Mouse (Mus musculus): ENCODE results near the gene Mettl24. TPM values are rescaled to one million over a fixed set of nuclear protein-coding genes. Genes with fewer than 3 reads are reported as not detected.

Gene Mettl24
- total RNA-seq, 2 experiments from 2014 or later, result 2.1 to 2.2 TPM

DNA sequence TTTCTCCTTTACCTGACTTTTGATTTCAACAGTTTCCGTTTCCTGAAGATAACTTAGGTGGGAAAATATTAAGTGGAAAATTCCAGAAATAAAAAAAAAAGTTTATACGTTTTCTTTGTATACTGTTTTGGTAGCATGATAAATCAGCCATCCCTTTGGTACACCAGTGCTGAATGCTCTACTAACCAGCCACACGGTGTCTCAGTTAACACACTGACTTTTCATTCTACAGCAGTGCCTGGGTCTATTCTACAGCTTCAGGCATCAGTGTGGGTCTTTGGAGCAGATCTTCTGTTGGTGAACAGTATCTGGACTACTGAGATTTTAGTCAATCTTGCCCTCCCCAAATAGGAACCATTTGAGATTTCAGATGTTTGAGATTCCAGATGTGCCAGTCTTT, 4.6 kb upstream of the Mettl24 start:
- intact Hi-C loops (cut with DNase I), result no loop called here
- no peak for DNase-seq (ENCODE audit: low spot score in 2 of 2)

GRCm38 (mm10) chr10:40682470-40682869, 612 bp upstream of the Mettl24 start:
- peak; percentile 69 to 96 for DNase-seq (ENCODE audit: low spot score in 2 of 2)
- intact Hi-C loops (cut with DNase I), result loop anchor here (2.0 kb wide), 2 partner anchors 76 to 200 kb away; partner anchors contain the start of genes Cdc40 and Wasf1

- DNase-seq (ENCODE audit: low spot score in 2 of 2), result no peak
- intact Hi-C loops (cut with DNase I), result loop anchor here (1.0 to 2.0 kb wide), 5 partner anchors 33 to 199 kb away; partner anchors contain the start of genes Cdc40 and Wasf1
These were observed 779 bp downstream of the Mettl24 start for GRCm38 (mm10) chr10:40683868-40684253.

DNA sequence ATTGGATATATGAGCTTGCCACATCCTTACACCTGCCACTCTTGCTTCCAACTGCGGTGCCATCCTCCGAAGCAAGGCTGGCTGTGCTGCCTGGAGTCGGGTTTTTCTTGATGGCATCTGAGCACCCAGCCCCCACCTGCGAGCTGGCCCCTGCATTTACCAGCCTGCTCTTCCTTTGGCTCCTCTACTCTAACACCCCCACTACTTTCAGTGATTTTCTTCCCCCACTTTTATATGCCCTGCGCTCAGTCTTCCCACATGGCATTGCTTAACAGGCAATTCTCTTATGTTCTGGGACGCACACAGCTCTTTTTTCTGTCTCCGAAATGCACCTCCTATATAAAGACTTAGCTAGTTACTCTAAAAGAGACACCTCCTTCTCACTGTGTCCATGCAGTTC, 1.2 kb downstream of the Mettl24 start:
- DNase-seq (ENCODE audit: low spot score in 2 of 2), result peak in 1 of 2 experiments; percentile 90
- intact Hi-C loops (cut with DNase I), result loop anchor here (1.0 kb wide), 2 partner anchors 33 to 46 kb away; no protein-coding TSS in a partner anchor

- intact Hi-C loops (cut with DNase I), result no loop called here
- DNase-seq (ENCODE audit: low spot score in 2 of 2), result no peak
These were observed 2.6 kb downstream of the Mettl24 start for GRCm38 (mm10) chr10:40685641-40686040.

DNA sequence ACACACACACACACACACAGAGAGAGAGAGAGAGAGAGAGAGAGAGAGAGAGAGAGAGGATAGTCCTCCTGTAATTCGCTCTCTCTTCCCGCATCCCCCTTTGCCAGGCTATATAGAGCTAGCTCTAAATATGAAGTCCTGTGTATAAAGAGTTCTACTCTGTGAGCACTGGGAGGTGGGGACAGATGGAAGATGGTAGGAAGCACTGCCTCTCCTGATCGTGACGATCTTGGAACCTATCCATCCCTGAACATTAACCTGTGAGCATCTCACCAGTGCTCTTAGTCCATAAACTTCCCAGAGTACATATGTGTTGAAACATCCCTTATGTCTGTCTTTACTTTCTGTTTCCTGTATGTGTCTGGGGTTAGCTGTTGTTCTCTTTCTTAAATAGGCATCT, 3.9 kb downstream of the Mettl24 start:
- DNase-seq (ENCODE audit: low spot score in 2 of 2), result peak in 1 of 2 experiments; percentile 51
- intact Hi-C loops (cut with DNase I), result no loop called here

GRCm38 (mm10) chr10:40687407-40687806, 4.3 kb downstream of the Mettl24 start:
- intact Hi-C loops (cut with DNase I), result no loop called here
- DNase-seq (ENCODE audit: low spot score in 2 of 2), result peak in 1 of 2 experiments; percentile 52

GRCm38 (mm10) chr10:40688266-40688665, 5.2 kb downstream of the Mettl24 start:
- intact Hi-C loops (cut with DNase I), result loop anchor here (1.0 kb wide), 1 partner anchor 28 kb away; no protein-coding TSS in a partner anchor
- peak; percentile 77 to 98 for DNase-seq (ENCODE audit: low spot score in 2 of 2)

DNA sequence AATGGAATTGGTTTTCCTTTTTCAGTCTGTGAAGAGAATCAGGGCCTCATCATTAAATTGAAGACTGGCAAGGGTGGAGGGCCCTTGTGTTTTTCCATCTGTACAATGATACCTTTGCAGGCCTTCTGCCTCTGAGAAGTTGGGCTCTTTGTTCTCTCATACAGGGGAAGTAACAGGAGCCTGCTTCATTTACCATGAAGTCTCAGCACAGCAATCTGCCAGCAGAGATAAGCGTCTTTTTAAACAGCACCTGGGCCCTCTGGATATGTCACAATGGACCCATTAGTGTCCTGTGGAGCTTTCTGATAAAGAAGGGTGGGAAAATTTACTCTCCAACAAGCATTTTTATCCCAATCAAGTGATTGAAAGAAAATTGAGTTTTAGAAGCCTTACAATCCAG, 5.8 kb downstream of the Mettl24 start:
- intact Hi-C loops (cut with DNase I), result loop anchor here (1.0 kb wide), 1 partner anchor 27 kb away; no protein-coding TSS in a partner anchor
- no peak for DNase-seq (ENCODE audit: low spot score in 2 of 2)

GRCm38 (mm10) chr10:40698652-40699051, 15.6 kb downstream of the Mettl24 start:
- no peak for DNase-seq (ENCODE audit: low spot score in 2 of 2)

GRCm38 (mm10) chr10:40711127-40711526, 28.0 kb downstream of the Mettl24 start:
- DNase-seq (ENCODE audit: low spot score in 2 of 2), result peak in 1 of 2 experiments; percentile 42
- intact Hi-C loops (cut with DNase I), result no loop called here

More at GRCm38 (mm10) chr10:40698652-40699051, 15.6 kb downstream of the Mettl24 start:
- intact Hi-C loops (cut with DNase I), result no loop called here

DNA sequence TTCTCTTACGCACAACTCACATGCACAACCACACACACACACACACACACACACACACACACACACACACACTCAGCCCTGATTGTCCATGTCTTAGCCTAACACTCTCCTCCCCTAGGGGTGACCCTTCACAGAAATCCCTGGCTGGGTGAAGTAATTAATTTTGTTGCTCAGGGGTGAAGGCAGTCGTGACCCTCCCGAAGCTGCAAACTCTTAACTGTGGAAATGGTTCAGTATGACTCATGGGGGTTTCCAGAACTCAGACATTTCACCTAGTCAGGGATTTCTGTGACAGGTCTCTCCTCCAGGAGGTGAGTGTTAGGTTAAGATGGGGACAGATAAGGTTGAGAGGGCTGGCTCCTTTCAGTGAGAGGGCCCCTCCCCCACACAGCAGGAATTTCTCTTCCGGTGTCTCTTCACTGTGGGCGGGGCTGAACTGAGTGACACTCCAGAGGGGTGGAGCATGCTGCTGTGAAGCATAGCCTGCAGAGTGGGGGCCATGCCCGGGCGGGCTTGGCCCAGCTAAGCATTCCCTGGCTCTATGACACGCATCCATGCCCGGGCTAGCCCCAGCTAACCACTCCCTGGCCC, 30.0 kb downstream of the Mettl24 start:
- intact Hi-C loops (cut with DNase I), result no loop called here
- no peak for DNase-seq (ENCODE audit: low spot score in 2 of 2)

DNA sequence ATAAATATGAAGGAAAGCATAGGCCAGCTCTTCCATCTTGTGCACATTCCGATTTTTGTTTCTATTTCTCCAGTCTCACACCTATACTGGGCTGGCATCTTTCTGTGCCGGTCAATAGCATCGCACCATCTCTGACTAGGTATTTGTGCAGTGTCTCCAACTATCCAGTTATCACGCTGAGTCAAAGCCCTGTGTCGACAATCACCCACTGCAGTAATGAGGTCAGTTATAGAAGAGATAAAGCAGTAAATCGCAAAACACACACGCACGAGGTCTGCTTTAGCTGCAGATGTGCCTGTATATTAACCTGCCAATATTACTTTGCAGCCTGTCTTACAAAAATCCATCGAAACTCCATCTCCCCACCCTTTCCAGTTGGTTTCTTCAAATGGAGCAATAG, 30.7 kb downstream of the Mettl24 start:
- intact Hi-C loops (cut with DNase I), result no loop called here
- no peak for DNase-seq (ENCODE audit: low spot score in 2 of 2)

- DNase-seq (ENCODE audit: low spot score in 2 of 2), result no peak
- intact Hi-C loops (cut with DNase I), result no loop called here
These were observed 32.1 kb downstream of the Mettl24 start for GRCm38 (mm10) chr10:40715151-40715550.

DNA sequence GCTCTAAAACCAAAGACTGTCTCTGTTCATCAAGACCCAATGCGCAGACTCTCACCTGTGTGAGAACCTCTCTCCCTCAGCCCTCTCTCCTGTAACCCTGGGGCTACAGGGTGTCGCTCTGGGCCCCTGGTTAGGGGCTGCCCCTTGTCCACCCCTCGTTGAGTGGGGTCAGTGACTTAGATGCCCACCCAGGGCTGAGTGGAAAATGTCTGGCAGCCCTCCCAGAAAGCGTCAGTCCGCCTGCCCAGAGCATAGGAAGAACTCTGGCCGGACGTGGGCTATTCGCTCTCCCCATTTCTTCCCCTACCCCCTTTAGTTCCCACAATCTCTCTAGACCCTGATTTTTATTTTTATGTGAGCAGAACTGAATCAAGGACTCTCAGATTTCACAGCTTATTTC, 33.2 kb downstream of the Mettl24 start:
- no peak for DNase-seq (ENCODE audit: low spot score in 2 of 2)
- intact Hi-C loops (cut with DNase I), result loop anchor here (1.0 to 2.0 kb wide), 2 partner anchors 28 to 35 kb away; no protein-coding TSS in a partner anchor

DNA sequence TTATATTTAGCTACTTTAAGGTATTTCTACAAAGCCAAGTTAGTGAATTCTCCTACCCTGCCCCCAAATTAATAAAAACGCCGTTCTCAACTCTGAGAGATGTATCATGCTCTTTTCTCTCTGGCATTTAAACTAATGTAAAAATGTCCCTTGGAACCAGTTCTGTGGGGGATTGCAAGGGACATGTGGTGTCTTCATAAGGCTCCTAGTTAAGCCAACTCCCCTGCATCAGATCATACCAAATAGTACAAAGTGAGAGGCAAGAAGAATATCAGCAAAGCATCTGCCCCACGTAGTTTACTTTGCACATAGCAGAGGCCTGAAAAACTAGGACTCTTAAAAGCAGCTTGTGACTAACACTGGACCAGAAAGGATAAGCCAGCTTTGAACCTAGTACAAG, 33.6 kb downstream of the Mettl24 start:
- peak; percentile 14 to 88 for DNase-seq (ENCODE audit: low spot score in 2 of 2)
- intact Hi-C loops (cut with DNase I), result loop anchor here (1.0 to 2.0 kb wide), 2 partner anchors 28 to 34 kb away; no protein-coding TSS in a partner anchor

GRCm38 (mm10) chr10:40718362-40718761, 35.3 kb downstream of the Mettl24 start:
- intact Hi-C loops (cut with DNase I), result no loop called here
- no peak for DNase-seq (ENCODE audit: low spot score in 2 of 2)

DNA sequence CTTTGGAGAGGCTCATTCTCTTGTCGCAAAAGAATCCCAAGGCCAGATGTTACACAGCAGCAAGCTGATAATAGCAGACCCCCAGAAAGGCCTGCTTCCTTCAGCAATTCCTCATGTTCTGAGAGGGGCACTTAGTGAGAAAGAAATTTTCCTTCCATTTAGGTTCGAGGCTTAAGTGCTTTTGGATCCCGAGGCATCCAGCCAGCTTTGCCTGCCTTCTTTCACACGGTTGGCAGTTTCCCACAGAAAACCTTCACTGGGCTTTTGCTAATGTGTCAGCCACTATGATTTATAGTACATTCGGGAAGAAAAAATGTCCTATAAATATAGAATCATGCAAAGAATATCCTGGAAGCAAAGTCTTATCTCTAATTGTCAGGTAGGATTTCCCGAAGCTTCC, 36.0 kb downstream of the Mettl24 start:
- DNase-seq (ENCODE audit: low spot score in 2 of 2), result peak in 1 of 2 experiments; percentile 77
- intact Hi-C loops (cut with DNase I), result no loop called here

DNA sequence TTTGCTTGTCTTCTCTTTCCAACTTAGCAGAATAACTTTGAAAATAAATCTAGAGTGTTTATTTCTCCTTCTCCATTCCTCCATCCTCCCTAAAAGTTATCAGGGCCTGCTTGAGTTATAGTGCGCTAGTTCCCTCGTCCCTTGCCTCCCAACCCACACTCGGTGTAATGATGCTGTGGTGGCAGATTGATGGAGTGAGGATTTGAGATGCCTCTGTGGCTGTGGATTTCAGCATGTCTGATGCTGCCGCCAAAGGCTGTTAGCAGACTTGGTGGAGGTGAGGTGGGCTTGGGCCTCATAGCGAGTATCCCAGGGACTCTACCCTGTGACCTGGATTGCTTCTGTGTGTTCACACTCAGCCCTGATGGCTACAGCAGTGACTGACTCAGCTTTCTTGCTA, 37.8 kb downstream of the Mettl24 start:
- no peak for DNase-seq (ENCODE audit: low spot score in 2 of 2)
- intact Hi-C loops (cut with DNase I), result no loop called here

GRCm38 (mm10) chr10:40724342-40724741, 41.3 kb downstream of the Mettl24 start:
- intact Hi-C loops (cut with DNase I), result no loop called here
- no peak for DNase-seq (ENCODE audit: low spot score in 2 of 2)

DNA sequence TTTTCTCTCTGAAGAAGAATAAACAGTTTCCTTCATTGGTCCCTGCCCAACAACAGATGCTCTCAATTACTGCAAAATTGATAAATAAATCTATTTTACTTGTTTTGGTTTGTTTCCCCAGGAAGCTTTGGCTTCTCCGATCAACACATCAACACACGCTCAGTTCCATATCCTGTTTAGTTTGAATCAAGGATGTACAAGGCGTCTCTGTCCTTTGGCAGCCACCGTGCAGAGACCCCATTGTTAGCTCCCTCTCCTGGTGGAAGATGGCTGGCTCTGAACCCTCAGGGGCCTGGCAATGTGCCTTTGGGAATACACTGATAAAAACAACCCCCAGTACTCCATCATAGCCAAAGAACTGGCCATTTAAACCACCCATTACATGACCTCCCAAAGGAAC, 42.0 kb downstream of the Mettl24 start:
- DNase-seq (ENCODE audit: low spot score in 2 of 2), result no peak
- intact Hi-C loops (cut with DNase I), result no loop called here

Data from left cerebral cortex, postnatal 25 days (tissue).